9 mouse cellular contexts compared by ENCODE assay signal in the genomic region with DNA sequence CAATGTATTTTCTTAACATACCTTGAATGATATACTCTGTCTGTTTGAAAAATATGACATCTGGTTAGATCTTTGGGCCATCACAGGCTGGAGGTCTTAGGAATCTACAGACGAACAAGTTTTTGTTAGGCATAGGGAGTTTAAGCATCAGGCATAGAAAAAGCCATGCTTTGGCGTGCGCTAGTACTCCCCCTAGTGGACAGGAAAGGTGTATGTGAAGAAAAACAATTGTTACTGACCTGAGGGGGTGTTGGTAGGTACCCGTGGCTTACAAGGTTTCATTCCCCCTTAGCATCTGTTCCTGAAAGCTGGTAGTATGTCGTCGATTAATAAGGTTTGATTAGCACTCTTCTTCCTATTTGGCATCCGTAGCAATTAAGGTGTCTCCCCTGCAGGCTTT. TPM values are rescaled to one million over a fixed set of nuclear protein-coding genes. Genes with fewer than 3 reads are reported as not detected.
DNase-seq lines count a peak whose midpoint lies in the region; ATAC-seq and TF ChIP-seq lines count a peak whose summit lies in the region.
"Had no signal": no experiment of that assay in that cellular context is flagged by ENCODE, and none has a peak within 500 bp of the region (broad histone marks: within the 10 kb centered on the region; RNA-seq: fewer than 3 reads in every experiment).

No protein-coding gene starts in this region.

- H3K27ac ChIP-seq in layer of hippocampus, adult 2 months = no peak overlapping the region
- no peak overlapping the region for H3K27ac ChIP-seq in forebrain, embryonic 13.5 days
- H3K27ac ChIP-seq in midbrain, embryonic 16.5 days (ENCODE audit: low read length) = no peak overlapping the region
- H3K27ac ChIP-seq: limb, embryonic 13.5 days had no signal

- no peaks in the 10 kb centered on the region for H3K36me3 ChIP-seq in forebrain, embryonic 13.5 days (ENCODE audit: poor library complexity, severe bottlenecking)
- no peaks in the 10 kb centered on the region for H3K36me3 ChIP-seq in midbrain, embryonic 16.5 days (ENCODE audit: control insufficient read depth, insufficient read depth, low read length)
- H3K36me3 ChIP-seq: limb, embryonic 13.5 days had no signal

- H3K4me2 ChIP-seq in forebrain, embryonic 13.5 days = no peak overlapping the region
- H3K4me2 ChIP-seq in midbrain, embryonic 16.5 days (ENCODE audit: low read length) = no peak overlapping the region
- H3K4me2 ChIP-seq: limb, embryonic 13.5 days had no signal

- H3K9ac ChIP-seq in forebrain, embryonic 13.5 days = no peak overlapping the region
- no peak overlapping the region for H3K9ac ChIP-seq in midbrain, embryonic 16.5 days (ENCODE audit: low read depth, low read length)
- H3K9ac ChIP-seq: limb, embryonic 13.5 days had no signal

- 0 out of 2 replicates have a peak, but pooled peaks cover 2% of the 10 kb centered on the region for H3K4me1 ChIP-seq in forebrain, embryonic 13.5 days
- 0 out of 2 replicates have a peak, but pooled peaks cover 2% of the 10 kb centered on the region for H3K4me1 ChIP-seq in midbrain, embryonic 16.5 days (ENCODE audit: control insufficient read depth, insufficient read depth, low read length)
- H3K4me1 ChIP-seq: limb, embryonic 13.5 days had no signal

- WGBS in forebrain, embryonic 13.5 days = 9% methylated on average over 7 of the region's 7 CpGs
- WGBS in midbrain, embryonic 16.5 days = 10% methylated on average over 7 of the region's 7 CpGs

- no peak overlapping the region for H3K4me3 ChIP-seq in layer of hippocampus, adult 2 months
- no peak overlapping the region for H3K4me3 ChIP-seq in forebrain, embryonic 13.5 days
- no peak overlapping the region for H3K4me3 ChIP-seq in midbrain, embryonic 16.5 days (ENCODE audit: low read depth, low read length)
- H3K4me3 ChIP-seq: limb, embryonic 13.5 days had no signal

- peak; percentile 67; the same call in 1 of the 2 replicates for ATAC-seq in cerebellum, adult (ENCODE audit: insufficient number of reproducible peaks, low FRiP score, low TSS enrichment)
- ATAC-seq in forebrain, embryonic 13.5 days = peak; percentile 55; the same call in 1 of the 2 replicates
- peak; percentile 31; the same call in 1 of the 2 replicates for ATAC-seq in midbrain, embryonic 16.5 days

- peak; percentile 97 for TF ChIP-seq CTCF in layer of hippocampus, adult 2 months (conservative IDR thresholded peaks at IDR 0.05)

- H3K27me3 ChIP-seq in forebrain, embryonic 13.5 days = no peaks in the 10 kb centered on the region
- H3K27me3 ChIP-seq in midbrain, embryonic 16.5 days (ENCODE audit: control insufficient read depth, insufficient read depth, low read depth, low read length) = no peaks in the 10 kb centered on the region
- H3K27me3 ChIP-seq: limb, embryonic 13.5 days had no signal

- H3K9me3 ChIP-seq in forebrain, embryonic 13.5 days (replicated peaks) = no peaks in the 10 kb centered on the region
- H3K9me3 ChIP-seq in midbrain, embryonic 16.5 days (replicated peaks; ENCODE audit: control insufficient read depth, low read length, poor library complexity, severe bottlenecking) = no peaks in the 10 kb centered on the region
- H3K9me3 ChIP-seq: limb, embryonic 13.5 days had no signal

- DNase-seq in layer of hippocampus, adult 2 months (ENCODE audit: low spot score in 2 of 2) = peak in 1 of 2 experiments; percentile 69
- no peak for DNase-seq in layer of hippocampus, adult 11-12 months (ENCODE audit: low spot score)
- DNase-seq in ES-CJ7 (ENCODE audit: low read depth, low spot score) = peak; percentile 77
- peak; percentile 32 to 64 for DNase-seq in kidney, postnatal 36 days
- peak; percentile 70 for DNase-seq in thymus, postnatal 4 days

RNA-seq across cellular contexts. Expression of gene Plxnc1, which starts 13.7 kb away (rescaled TPM):
- total RNA-seq in layer of hippocampus, adult 2 months (2021) = 10 to 100 TPM; 32.5 to 33.9 TPM
- polyA plus RNA-seq in forebrain, embryonic 13.5 days (2015; fragmentation: Nextera tagmentation; extraction: Ambion mirVana) = 7.2 and 8.3 TPM in 2 replicates
- 14.6 and 15.4 TPM in 2 replicates for polyA plus RNA-seq in midbrain, embryonic 16.5 days (2015; fragmentation: Nextera tagmentation; extraction: Ambion mirVana)
